Mouse (Mus musculus): ENCODE data around the gene 3110082I17Rik. TPM values are rescaled to one million over a fixed set of nuclear protein-coding genes. Genes with fewer than 3 reads are reported as not detected.

Gene 3110082I17Rik
- polyA plus RNA-seq (2015; fragmentation: Nextera tagmentation; extraction: Ambion mirVana): 10.5 and 10.8 TPM in 2 replicates

DNA sequence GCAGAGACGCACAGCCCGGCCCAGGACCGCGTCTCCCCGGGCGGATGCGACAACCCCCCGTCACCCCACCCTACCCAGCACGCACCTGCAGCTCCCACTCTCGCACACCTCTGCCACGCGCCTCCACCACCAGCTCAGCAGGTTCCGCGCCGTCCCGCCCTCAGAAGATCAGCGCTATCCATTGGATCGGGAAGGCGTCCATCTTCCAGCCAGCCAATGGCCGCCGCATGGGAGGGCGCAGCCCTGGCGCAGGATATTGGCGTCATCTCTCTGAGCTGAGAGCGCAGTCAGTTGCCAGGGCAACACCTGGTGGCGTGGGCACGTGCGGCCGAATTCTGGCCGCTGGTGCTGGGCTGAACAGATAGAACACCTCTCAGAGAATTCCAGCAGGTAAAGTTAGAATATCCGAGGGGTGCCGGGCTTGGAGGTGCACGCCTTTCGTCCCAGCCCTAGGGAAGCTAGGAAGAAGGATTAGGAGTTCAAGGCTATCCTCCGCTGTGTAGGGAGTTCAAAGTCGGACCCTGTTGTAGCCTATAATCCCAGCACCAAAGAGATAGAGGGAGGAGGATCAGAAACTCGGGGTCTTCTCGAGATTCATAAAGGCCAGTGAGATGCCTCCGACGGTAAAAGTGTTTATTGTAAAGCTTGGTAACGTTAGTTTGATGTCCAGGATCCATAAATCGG is at the start of gene 3110082I17Rik:
Gene 3110082I17Rik, minus strand, starts transcription at position 144 of the 684 bp plus-strand sequence.
- Histone ChIP-seq H3K36me3 (ENCODE audit: control insufficient read depth, insufficient read depth) (no peaks in the 10 kb centered on the region), H3K9me3 (replicated peaks; ENCODE audit: control insufficient read depth, low read length) (no peaks in the 10 kb centered on the region), H3K27ac (ENCODE audit: low read length) (no peak within 1 kb of the TSS), H3K4me2 (ENCODE audit: low read depth, low read length) (peak within 1 kb of the TSS; percentile 86), H3K4me3 (ENCODE audit: low read depth, low read length) (peak within 1 kb of the TSS; percentile 68), H3K9ac (ENCODE audit: low read depth, low read length) (peak within 1 kb of the TSS; percentile 56), H3K4me1 (ENCODE audit: control insufficient read depth, low read depth, low read length) (peaks cover 14% of the 10 kb centered on the region), H3K27me3 (ENCODE audit: control insufficient read depth, insufficient read depth, low read depth, low read length) (no peaks in the 10 kb centered on the region)
- peak; percentile 98 for ATAC-seq (ENCODE audit: low read depth)
- WGBS (ENCODE audit: insufficient replicate concordance): 4% methylated on average over 42 of the region's 42 CpGs

DNA sequence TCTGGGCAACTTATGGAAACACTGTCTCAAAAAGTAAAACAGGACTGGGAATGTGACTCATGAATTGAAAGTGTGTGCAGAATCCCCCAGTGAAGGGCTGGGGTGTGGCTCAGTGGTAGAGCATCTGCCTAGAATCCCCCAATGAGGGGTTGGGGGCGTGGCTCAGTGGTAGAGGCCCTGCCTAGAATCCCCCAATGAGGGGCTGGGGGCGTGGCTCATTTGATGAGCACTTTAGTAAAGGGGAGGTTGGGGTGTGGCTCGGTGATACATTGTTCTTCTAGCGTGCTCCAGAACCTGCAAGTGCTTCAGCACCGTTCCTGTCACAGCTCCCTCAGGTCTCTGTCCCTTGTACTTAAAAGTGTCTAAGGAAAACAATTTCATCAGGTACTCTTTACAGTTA is 45.9 kb upstream of the 3110082I17Rik start:
- peaks cover 13% of the 10 kb centered on the region for H3K27me3 ChIP-seq (ENCODE audit: control insufficient read depth, insufficient read depth, low read depth, low read length)
- 10% methylated on average over 5 of the region's 5 CpGs for WGBS (ENCODE audit: insufficient replicate concordance)
- H3K4me1 ChIP-seq (ENCODE audit: control insufficient read depth, low read depth, low read length): no peaks in the 10 kb centered on the region
- H3K9me3 ChIP-seq (replicated peaks; ENCODE audit: control insufficient read depth, low read length): no peaks in the 10 kb centered on the region
- no peak overlapping the region for H3K27ac ChIP-seq (ENCODE audit: low read length)
- no peaks in the 10 kb centered on the region for H3K36me3 ChIP-seq (ENCODE audit: control insufficient read depth, insufficient read depth)
- no peak overlapping the region for H3K9ac ChIP-seq (ENCODE audit: low read depth, low read length)
- ATAC-seq (ENCODE audit: low read depth): no peak
- no peak overlapping the region for H3K4me2 ChIP-seq (ENCODE audit: low read depth, low read length)
- no peak overlapping the region for H3K4me3 ChIP-seq (ENCODE audit: low read depth, low read length)

DNA sequence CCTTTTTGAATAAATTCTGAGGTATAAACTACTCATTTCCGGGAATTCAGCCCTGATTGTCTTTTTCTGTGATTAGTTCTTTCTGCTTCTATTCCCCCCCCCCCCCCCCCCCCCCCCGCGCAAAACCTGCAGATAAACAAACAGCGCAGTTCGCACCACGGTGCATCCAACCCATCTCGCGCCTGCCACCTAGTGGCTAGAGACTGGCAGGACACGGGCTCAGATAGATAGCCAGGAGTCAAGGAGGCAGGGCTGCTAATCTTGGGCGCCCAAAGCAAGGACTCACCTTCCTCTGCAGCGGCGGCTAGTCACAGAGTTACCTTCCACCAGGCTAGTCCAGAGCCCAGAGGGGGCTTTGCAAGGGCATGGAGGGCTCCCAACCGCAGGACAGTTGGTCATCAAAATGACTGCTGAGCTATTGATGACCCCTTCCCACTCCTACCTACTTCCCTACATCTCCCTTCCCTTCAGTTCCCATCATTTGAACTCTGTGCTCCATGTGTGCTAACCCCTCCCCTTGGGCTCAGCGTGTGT is 44.8 kb upstream of the 3110082I17Rik start:
- WGBS (ENCODE audit: insufficient replicate concordance): 2% methylated on average over 12 of the region's 14 CpGs
- Histone ChIP-seq H3K4me1 (ENCODE audit: control insufficient read depth, low read depth, low read length) (no peaks in the 10 kb centered on the region), H3K27me3 (ENCODE audit: control insufficient read depth, insufficient read depth, low read depth, low read length) (peaks cover 5% of the 10 kb centered on the region; the same call in 1 of the 2 replicates), H3K27ac (ENCODE audit: low read length) (no peak overlapping the region), H3K9ac (ENCODE audit: low read depth, low read length) (no peak overlapping the region), H3K4me3 (ENCODE audit: low read depth, low read length) (no peak overlapping the region), H3K36me3 (ENCODE audit: control insufficient read depth, insufficient read depth) (no peaks in the 10 kb centered on the region), H3K9me3 (replicated peaks; ENCODE audit: control insufficient read depth, low read length) (no peaks in the 10 kb centered on the region), H3K4me2 (ENCODE audit: low read depth, low read length) (no peak overlapping the region)
- no peak for ATAC-seq (ENCODE audit: low read depth)

DNA sequence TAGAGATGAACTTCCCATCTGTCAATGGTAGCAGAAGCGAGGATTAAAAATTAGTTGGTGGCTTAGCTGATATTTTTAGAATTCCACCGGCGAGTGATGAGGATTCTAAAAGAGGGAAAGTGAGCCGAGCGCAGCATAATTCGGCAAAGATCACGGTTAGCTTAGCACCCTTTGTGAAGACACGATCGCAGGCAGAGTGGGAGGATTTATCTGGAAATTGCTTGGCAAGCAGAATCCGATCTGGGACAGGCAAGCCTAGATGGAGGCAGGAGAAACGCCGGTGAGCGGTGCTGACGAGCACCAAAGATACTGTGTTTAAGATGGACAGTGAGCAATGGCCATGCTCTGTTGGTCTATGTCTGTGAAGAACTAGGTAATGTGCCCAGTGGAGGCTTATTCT is 42.0 kb upstream of the 3110082I17Rik start:
- H3K4me1 ChIP-seq (ENCODE audit: control insufficient read depth, low read depth, low read length): no peaks in the 10 kb centered on the region
- peaks cover 2% of the 10 kb centered on the region; the same call in 1 of the 2 replicates for H3K27me3 ChIP-seq (ENCODE audit: control insufficient read depth, insufficient read depth, low read depth, low read length)
- H3K4me3 ChIP-seq (ENCODE audit: low read depth, low read length): no peak overlapping the region
- no peaks in the 10 kb centered on the region for H3K36me3 ChIP-seq (ENCODE audit: control insufficient read depth, insufficient read depth)
- H3K9ac ChIP-seq (ENCODE audit: low read depth, low read length): no peak overlapping the region
- H3K27ac ChIP-seq (ENCODE audit: low read length): no peak overlapping the region
- WGBS (ENCODE audit: insufficient replicate concordance): 76% methylated on average over 14 of the region's 14 CpGs
- no peak overlapping the region for H3K4me2 ChIP-seq (ENCODE audit: low read depth, low read length)
- no peak for ATAC-seq (ENCODE audit: low read depth)
- H3K9me3 ChIP-seq (replicated peaks; ENCODE audit: control insufficient read depth, low read length): no peaks in the 10 kb centered on the region

DNA sequence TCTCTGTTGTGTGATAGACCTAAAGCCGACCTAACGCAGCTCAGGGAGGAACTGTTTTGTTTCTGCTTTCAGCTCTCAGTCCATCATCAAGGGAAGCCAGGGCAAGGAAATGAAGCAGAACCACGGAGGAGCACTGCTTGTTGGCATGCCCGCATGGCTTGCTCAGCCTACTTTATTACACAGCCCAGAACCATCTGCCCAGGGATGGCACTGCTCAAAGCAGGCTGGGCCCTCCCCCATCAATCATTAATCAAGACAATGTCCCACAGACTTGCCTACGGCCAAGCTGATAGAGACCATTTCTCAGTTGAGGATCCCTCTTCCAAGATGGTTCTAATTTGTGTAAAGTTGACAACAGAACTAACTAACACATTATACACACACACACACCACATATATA is 38.5 kb upstream of the 3110082I17Rik start:
- Histone ChIP-seq H3K9ac (ENCODE audit: low read depth, low read length) (no peak overlapping the region), H3K27me3 (ENCODE audit: control insufficient read depth, insufficient read depth, low read depth, low read length) (peaks cover 7% of the 10 kb centered on the region), H3K4me2 (ENCODE audit: low read depth, low read length) (no peak overlapping the region), H3K4me3 (ENCODE audit: low read depth, low read length) (no peak overlapping the region), H3K36me3 (ENCODE audit: control insufficient read depth, insufficient read depth) (no peaks in the 10 kb centered on the region), H3K27ac (ENCODE audit: low read length) (no peak overlapping the region), H3K4me1 (ENCODE audit: control insufficient read depth, low read depth, low read length) (no peaks in the 10 kb centered on the region), H3K9me3 (replicated peaks; ENCODE audit: control insufficient read depth, low read length) (no peaks in the 10 kb centered on the region)
- 28% methylated on average over 5 of the region's 5 CpGs for WGBS (ENCODE audit: insufficient replicate concordance)
- no peak for ATAC-seq (ENCODE audit: low read depth)

DNA sequence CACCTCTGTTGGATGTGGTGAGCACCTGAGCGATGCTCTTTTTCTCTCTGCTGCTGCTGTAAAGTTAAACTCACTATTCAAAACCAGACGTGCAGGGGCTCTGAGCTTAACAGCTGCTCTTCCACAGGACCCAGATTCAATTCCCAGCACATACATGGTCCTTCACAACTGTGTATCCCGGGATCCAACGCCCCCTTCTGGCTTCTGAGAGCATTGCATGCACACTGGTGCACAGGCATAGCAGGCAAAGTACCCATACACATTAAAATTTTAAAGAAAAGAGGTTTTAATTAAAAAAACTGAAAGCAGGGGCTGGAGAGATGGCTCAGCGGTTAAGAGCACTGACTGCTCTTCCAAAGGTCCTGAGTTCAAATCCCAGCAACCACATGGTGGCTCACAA is 36.6 kb upstream of the 3110082I17Rik start:
- no peak for ATAC-seq (ENCODE audit: low read depth)
- Histone ChIP-seq H3K27ac (ENCODE audit: low read length) (no peak overlapping the region), H3K9me3 (replicated peaks; ENCODE audit: control insufficient read depth, low read length) (no peaks in the 10 kb centered on the region), H3K4me1 (ENCODE audit: control insufficient read depth, low read depth, low read length) (no peaks in the 10 kb centered on the region), H3K36me3 (ENCODE audit: control insufficient read depth, insufficient read depth) (no peaks in the 10 kb centered on the region), H3K9ac (ENCODE audit: low read depth, low read length) (no peak overlapping the region), H3K4me2 (ENCODE audit: low read depth, low read length) (no peak overlapping the region), H3K4me3 (ENCODE audit: low read depth, low read length) (no peak overlapping the region), H3K27me3 (ENCODE audit: control insufficient read depth, insufficient read depth, low read depth, low read length) (peaks cover 7% of the 10 kb centered on the region)
- WGBS (ENCODE audit: insufficient replicate concordance): 44% methylated on average over 5 of the region's 5 CpGs

DNA sequence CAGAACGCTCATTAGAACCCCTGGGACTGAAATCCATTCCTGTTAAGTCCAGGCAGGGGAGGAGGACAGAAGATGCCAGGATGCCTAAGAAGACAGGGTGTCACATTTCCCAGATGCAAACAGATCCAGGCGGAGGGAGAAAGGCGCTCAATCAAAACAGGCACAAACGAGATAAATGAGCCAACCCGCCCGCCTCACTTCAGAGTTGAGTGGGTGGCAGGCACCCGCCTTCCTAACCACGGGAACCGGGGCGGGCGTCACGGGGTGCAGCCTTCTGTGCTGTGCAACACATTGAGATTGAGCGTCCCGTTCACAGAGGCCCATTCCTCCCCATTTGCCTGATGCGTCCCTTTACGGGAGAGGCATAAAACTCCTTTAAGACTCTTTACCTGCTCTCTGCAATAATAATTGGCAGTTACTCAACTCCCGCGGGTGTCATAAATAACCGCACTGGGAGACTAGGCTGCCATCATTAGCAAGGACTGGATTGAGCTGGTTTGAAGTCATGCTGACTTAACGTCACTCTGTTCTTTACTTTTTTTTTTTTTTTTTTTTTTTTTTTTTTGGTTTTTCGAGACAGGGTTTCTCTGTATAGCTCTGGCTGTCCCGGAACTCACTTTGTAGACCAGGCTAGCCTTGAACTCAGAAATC is 34.8 kb upstream of the 3110082I17Rik start:
- Histone ChIP-seq H3K9me3 (replicated peaks; ENCODE audit: control insufficient read depth, low read length) (no peaks in the 10 kb centered on the region), H3K4me2 (ENCODE audit: low read depth, low read length) (no peak overlapping the region), H3K9ac (ENCODE audit: low read depth, low read length) (no peak overlapping the region), H3K36me3 (ENCODE audit: control insufficient read depth, insufficient read depth) (no peaks in the 10 kb centered on the region), H3K27ac (ENCODE audit: low read length) (no peak overlapping the region), H3K4me3 (ENCODE audit: low read depth, low read length) (no peak overlapping the region), H3K4me1 (ENCODE audit: control insufficient read depth, low read depth, low read length) (no peaks in the 10 kb centered on the region), H3K27me3 (ENCODE audit: control insufficient read depth, insufficient read depth, low read depth, low read length) (peaks cover 7% of the 10 kb centered on the region)
- WGBS (ENCODE audit: insufficient replicate concordance): 34% methylated on average over 22 of the region's 22 CpGs
- ATAC-seq (ENCODE audit: low read depth): no peak

DNA sequence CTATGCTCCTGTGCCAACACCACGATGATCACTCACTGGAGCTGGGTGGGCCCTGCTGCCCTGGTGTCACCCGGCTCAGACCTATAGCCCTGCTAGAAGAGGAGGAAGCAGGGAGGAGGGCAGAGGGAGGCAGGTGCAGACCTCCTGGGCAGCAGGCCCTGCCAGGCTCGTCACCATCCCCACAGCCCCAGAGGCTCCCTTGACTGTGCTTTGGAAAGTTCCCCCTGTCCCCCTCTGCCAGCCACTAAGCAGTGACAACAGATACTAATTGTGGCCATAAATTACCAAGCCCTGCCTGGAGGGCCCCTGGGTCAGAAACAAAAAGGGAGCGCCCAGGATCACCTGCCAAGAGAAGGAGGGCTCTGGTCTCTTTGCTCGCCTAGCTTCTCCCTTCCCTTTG is 33.4 kb upstream of the 3110082I17Rik start:
- WGBS (ENCODE audit: insufficient replicate concordance): 47% methylated on average over 5 of the region's 5 CpGs
- Histone ChIP-seq H3K36me3 (ENCODE audit: control insufficient read depth, insufficient read depth) (no peaks in the 10 kb centered on the region), H3K9me3 (replicated peaks; ENCODE audit: control insufficient read depth, low read length) (no peaks in the 10 kb centered on the region), H3K9ac (ENCODE audit: low read depth, low read length) (no peak overlapping the region), H3K27me3 (ENCODE audit: control insufficient read depth, insufficient read depth, low read depth, low read length) (peaks cover 7% of the 10 kb centered on the region), H3K4me3 (ENCODE audit: low read depth, low read length) (no peak overlapping the region), H3K27ac (ENCODE audit: low read length) (no peak overlapping the region), H3K4me2 (ENCODE audit: low read depth, low read length) (no peak overlapping the region), H3K4me1 (ENCODE audit: control insufficient read depth, low read depth, low read length) (no peaks in the 10 kb centered on the region)
- no peak for ATAC-seq (ENCODE audit: low read depth)

DNA sequence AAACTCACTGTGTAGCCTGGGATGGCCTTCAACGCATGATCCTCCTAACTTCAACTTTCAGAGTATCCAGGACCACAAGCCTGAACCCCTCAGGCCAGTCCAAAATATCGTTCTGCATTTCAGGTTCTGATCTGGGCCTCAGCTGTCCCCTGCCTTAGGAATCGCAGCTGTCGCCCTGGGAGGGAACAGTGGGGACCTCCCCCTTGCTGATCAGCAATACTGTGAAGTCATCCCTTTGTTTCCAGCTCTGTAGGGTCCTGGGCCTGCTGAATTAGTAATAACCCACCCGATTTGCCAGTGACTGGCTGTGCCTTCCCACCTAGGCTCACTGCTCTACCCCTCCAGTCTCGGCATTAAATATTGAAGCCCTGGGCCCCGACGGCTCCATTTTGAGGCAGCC is 31.0 kb upstream of the 3110082I17Rik start:
- H3K4me3 ChIP-seq (ENCODE audit: low read depth, low read length): no peak overlapping the region
- peaks cover 7% of the 10 kb centered on the region for H3K27me3 ChIP-seq (ENCODE audit: control insufficient read depth, insufficient read depth, low read depth, low read length)
- no peak overlapping the region for H3K4me2 ChIP-seq (ENCODE audit: low read depth, low read length)
- 49% methylated on average over 8 of the region's 8 CpGs for WGBS (ENCODE audit: insufficient replicate concordance)
- H3K36me3 ChIP-seq (ENCODE audit: control insufficient read depth, insufficient read depth): no peaks in the 10 kb centered on the region
- H3K4me1 ChIP-seq (ENCODE audit: control insufficient read depth, low read depth, low read length): no peaks in the 10 kb centered on the region
- no peak for ATAC-seq (ENCODE audit: low read depth)
- H3K27ac ChIP-seq (ENCODE audit: low read length): no peak overlapping the region
- no peaks in the 10 kb centered on the region for H3K9me3 ChIP-seq (replicated peaks; ENCODE audit: control insufficient read depth, low read length)
- no peak overlapping the region for H3K9ac ChIP-seq (ENCODE audit: low read depth, low read length)
